Mouse (Mus musculus): ENCODE results near the gene Grb14.

DNA sequence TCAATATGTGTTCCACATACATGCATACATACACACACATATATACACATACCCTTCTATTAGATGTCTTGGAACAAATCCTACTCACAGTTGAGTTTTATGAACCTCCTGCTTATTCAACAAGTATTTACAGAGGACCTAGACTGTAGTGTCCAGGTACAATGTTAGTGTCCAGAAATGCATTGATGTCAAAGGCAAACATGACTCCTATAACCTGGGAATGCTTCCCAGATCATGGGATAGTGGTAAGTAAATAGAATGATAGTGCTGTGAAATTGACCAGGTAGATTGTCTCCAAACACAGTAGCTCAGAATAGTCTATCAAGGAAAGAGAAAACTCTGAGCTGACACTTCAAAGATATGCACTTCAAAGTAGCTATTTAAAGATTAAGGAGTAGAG is 19.7 kb downstream of the Grb14 start:
- TF ChIP-seq CTCF (IDR thresholded peaks at IDR 0.05; ENCODE audit: low read depth, low read length) (no peak), GATA1 (IDR thresholded peaks at IDR 0.05; ENCODE audit: borderline replicate concordance, low read length) (no peak), GATA2 (IDR thresholded peaks at IDR 0.05; ENCODE audit: borderline replicate concordance, low read depth, low read length) (no peak)

All from G1E (cell line).